Comparison of ENCODE assay signal across 7 mouse cellular contexts in the genomic region with DNA sequence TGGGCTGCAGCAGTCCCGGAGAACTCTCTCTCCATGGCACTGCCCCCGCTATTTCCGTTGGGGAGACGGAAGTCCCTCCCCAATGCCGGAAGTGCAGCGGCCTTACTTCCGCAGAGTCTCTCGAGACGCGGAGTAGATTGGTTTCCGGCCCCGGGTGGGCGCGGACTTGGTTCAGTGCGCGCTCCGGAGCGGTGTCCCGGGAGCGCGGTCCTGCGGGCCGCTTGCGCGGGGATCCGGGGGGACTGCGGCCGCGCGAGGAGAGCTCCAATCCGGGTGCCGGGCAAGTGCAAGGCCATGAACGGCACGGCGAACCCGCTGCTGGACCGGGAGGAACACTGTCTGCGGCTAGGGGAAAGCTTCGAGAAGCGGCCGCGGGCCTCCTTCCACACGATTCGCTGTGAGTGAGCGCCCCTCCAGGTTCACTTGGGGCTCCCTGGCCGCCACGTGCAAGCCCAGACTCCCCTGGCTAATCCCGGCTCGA. TPM values are rescaled to one million over a fixed set of nuclear protein-coding genes. Genes with fewer than 3 reads are reported as not detected.
DNase-seq lines count a peak whose midpoint lies in the region; ATAC-seq lines count a peak whose summit lies in the region.

A gene (minus strand): TSS at position 66 of the 481 bp plus-strand sequence.

- peak within 1 kb of the TSS; percentile 95 for H3K27ac ChIP-seq in embryonic facial prominence, embryonic 10.5 days (replicated peaks)
- peak within 1 kb of the TSS; percentile 95 for H3K27ac ChIP-seq in limb, embryonic 10.5 days
- peak within 1 kb of the TSS; percentile 90 for H3K27ac ChIP-seq in midbrain, embryonic 13.5 days

- peak within 1 kb of the TSS; percentile 96 for H3K4me3 ChIP-seq in embryonic facial prominence, embryonic 10.5 days
- H3K4me3 ChIP-seq in limb, embryonic 10.5 days: peak within 1 kb of the TSS; percentile 93
- peak within 1 kb of the TSS; percentile 97 for H3K4me3 ChIP-seq in midbrain, embryonic 13.5 days (replicated peaks)

- peak; percentile 94 for DNase-seq in adrenal gland, postnatal 10 days
- peak; percentile 93 for DNase-seq in embryonic facial prominence, embryonic 10.5 days (ENCODE audit: low spot score)
- peak; percentile 89 for DNase-seq in kidney, adult 11 months
- DNase-seq in limb, embryonic 10.5 days (ENCODE audit: low spot score): peak; percentile 94
- peak; percentile 84 for DNase-seq in spleen, adult 12 weeks (ENCODE audit: low spot score)

- peak within 1 kb of the TSS; percentile 94 for H3K9ac ChIP-seq in midbrain, embryonic 13.5 days (replicated peaks)

- H3K27me3 ChIP-seq in embryonic facial prominence, embryonic 10.5 days (replicated peaks; ENCODE audit: low read depth, poor library complexity, severe bottlenecking): no peaks in the 10 kb centered on the region
- no peaks in the 10 kb centered on the region for H3K27me3 ChIP-seq in limb, embryonic 10.5 days (ENCODE audit: low read depth, poor library complexity, severe bottlenecking)
- no peaks in the 10 kb centered on the region for H3K27me3 ChIP-seq in midbrain, embryonic 13.5 days

- peak; percentile 84 for ATAC-seq in granulocyte monocyte progenitor cell, adult 5-6 weeks (replicated peaks; ENCODE audit: poor library complexity, severe bottlenecking)
- peak; percentile 98 for ATAC-seq in midbrain, embryonic 13.5 days

- under 1% methylated on average over 49 of the region's 49 CpGs for WGBS in embryonic facial prominence, embryonic 10.5 days
- whole genome bisulfite sequencing in limb, embryonic 10.5 days: under 1% methylated on average over 49 of the region's 49 CpGs
- under 1% methylated on average over 49 of the region's 49 CpGs for WGBS in midbrain, embryonic 13.5 days

- H3K4me1 ChIP-seq in embryonic facial prominence, embryonic 10.5 days: peaks cover 31% of the 10 kb centered on the region
- peaks cover 24% of the 10 kb centered on the region for H3K4me1 ChIP-seq in limb, embryonic 10.5 days
- peaks cover 38% of the 10 kb centered on the region for H3K4me1 ChIP-seq in midbrain, embryonic 13.5 days (replicated peaks)

- no peaks in the 10 kb centered on the region for H3K9me3 ChIP-seq in embryonic facial prominence, embryonic 10.5 days
- no peaks in the 10 kb centered on the region for H3K9me3 ChIP-seq in limb, embryonic 10.5 days (replicated peaks)
- H3K9me3 ChIP-seq in midbrain, embryonic 13.5 days: no peaks in the 10 kb centered on the region

- H3K4me2 ChIP-seq in midbrain, embryonic 13.5 days (replicated peaks): peak within 1 kb of the TSS; percentile 80

- peaks cover 66% of the 10 kb centered on the region for H3K36me3 ChIP-seq in embryonic facial prominence, embryonic 10.5 days (replicated peaks)
- peaks cover 61% of the 10 kb centered on the region for H3K36me3 ChIP-seq in limb, embryonic 10.5 days
- H3K36me3 ChIP-seq in midbrain, embryonic 13.5 days: peaks cover 36% of the 10 kb centered on the region

RNA-seq across cellular contexts. Expression of the gene that starts here (rescaled TPM):
- total RNA-seq in adrenal gland, postnatal 10 days (2021): 10 to 100 TPM; 19.7 to 24.1 TPM
- 79.1 and 86.2 TPM in 2 replicates for polyA plus RNA-seq in embryonic facial prominence, embryonic 10.5 days (2016; fragmentation: Nextera tagmentation; extraction: Ambion mirVana)
- total RNA-seq in granulocyte monocyte progenitor cell, adult 5-6 weeks (2014; fragmentation: Nextera tagmentation): 62.4 and 64.9 TPM in 2 replicates
- total RNA-seq in granulocyte monocyte progenitor cell, adult 5-6 weeks (2017): 110 and 131 TPM in 2 replicates
- polyA plus RNA-seq in limb, embryonic 10.5 days (2016; fragmentation: Nextera tagmentation; extraction: Ambion mirVana): 75.6 and 85.8 TPM in 2 replicates
- polyA plus RNA-seq in midbrain, embryonic 13.5 days (2015; fragmentation: Nextera tagmentation; extraction: Ambion mirVana): 55.3 and 67.1 TPM in 2 replicates

Comparison
In these comparisons a context has a peak if more than half of its experiments do, and no peak if none do; other contexts are left out.
1. Peak in every context shown above with its lines: DNase-seq, ATAC-seq, H3K4me3 ChIP-seq and H3K27ac ChIP-seq.